Mouse (Mus musculus): ENCODE data around the gene Mast4. TPM values are rescaled to one million over a fixed set of nuclear protein-coding genes. Genes with fewer than 3 reads are reported as not detected.

Mast4 gene
- total and polyA plus RNA-seq, 3 experiments: 0.04 to 1.1 (median 0.23) TPM

- Histone ChIP-seq H3K36me3 (replicated peaks) (no peaks in the 10 kb centered on the region), H3K4me1 (ENCODE audit: insufficient read depth, low read depth, low read length) (no peaks in the 10 kb centered on the region), H3K4me3 (ENCODE audit: low read depth, low read length) (no peak overlapping the region; the same call in 1 of the 2 replicates), H3K27me3 (ENCODE audit: insufficient read depth, low read length) (no peaks in the 10 kb centered on the region; the same call in 1 of the 2 replicates), H3K9me3 (replicated peaks) (peaks cover 15% of the 10 kb centered on the region)
- ATAC-seq (ENCODE audit: extremely low read depth, insufficient number of reproducible peaks, low FRiP score, poor library complexity, severe bottlenecking) (no peak), DNase-seq (ENCODE audit: low spot score) (no peak)
- TF ChIP-seq CTCF (IDR thresholded peaks at IDR 0.05; ENCODE audit: low read depth, low read length) (no peak), GATA1 (IDR thresholded peaks at IDR 0.05; ENCODE audit: borderline replicate concordance, low read length) (no peak), TAL1 (conservative IDR thresholded peaks at IDR 0.05; ENCODE audit: low read depth, low read length) (no peak), POLR2AphosphoS5 (IDR thresholded peaks at IDR 0.05; ENCODE audit: insufficient replicate concordance, low read depth, low read length) (no peak), GATA2 (IDR thresholded peaks at IDR 0.05; ENCODE audit: borderline replicate concordance, low read depth, low read length) (no peak)
Observed at GRCm38 (mm10) chr13:103333601-103334391, 501 bp downstream of the Mast4 start.

GRCm38 (mm10) chr13:103333153-103333552 lies 1.1 kb downstream of the Mast4 start:
- no peaks in the 10 kb centered on the region; the same call in 1 of the 2 replicates for H3K27me3 ChIP-seq (ENCODE audit: insufficient read depth, low read length)
- TF ChIP-seq CTCF (IDR thresholded peaks at IDR 0.05; ENCODE audit: low read depth, low read length): no peak
- TF ChIP-seq POLR2AphosphoS5 (IDR thresholded peaks at IDR 0.05; ENCODE audit: insufficient replicate concordance, low read depth, low read length): no peak
- TF ChIP-seq GATA1 (IDR thresholded peaks at IDR 0.05; ENCODE audit: borderline replicate concordance, low read length): no peak
- TF ChIP-seq GATA2 (IDR thresholded peaks at IDR 0.05; ENCODE audit: borderline replicate concordance, low read depth, low read length): no peak
- TF ChIP-seq TAL1 (conservative IDR thresholded peaks at IDR 0.05; ENCODE audit: low read depth, low read length): no peak
- no peak overlapping the region for H3K4me3 ChIP-seq (ENCODE audit: low read depth, low read length)
- ATAC-seq (ENCODE audit: extremely low read depth, insufficient number of reproducible peaks, low FRiP score, poor library complexity, severe bottlenecking) (no peak), DNase-seq (ENCODE audit: low spot score) (no peak)
- H3K36me3 ChIP-seq (replicated peaks): no peaks in the 10 kb centered on the region
- no peaks in the 10 kb centered on the region for H3K4me1 ChIP-seq (ENCODE audit: insufficient read depth, low read depth, low read length)
- H3K9me3 ChIP-seq (replicated peaks): peaks cover 15% of the 10 kb centered on the region

GRCm38 (mm10) chr13:103332731-103333130 lies 1.6 kb downstream of the Mast4 start:
- DNase-seq (ENCODE audit: low spot score): no peak
- no peak for ATAC-seq (ENCODE audit: extremely low read depth, insufficient number of reproducible peaks, low FRiP score, poor library complexity, severe bottlenecking)
- Histone ChIP-seq H3K4me1 (ENCODE audit: insufficient read depth, low read depth, low read length) (no peaks in the 10 kb centered on the region), H3K27me3 (ENCODE audit: insufficient read depth, low read length) (no peaks in the 10 kb centered on the region; the same call in 1 of the 2 replicates), H3K9me3 (replicated peaks) (peaks cover 15% of the 10 kb centered on the region), H3K36me3 (replicated peaks) (no peaks in the 10 kb centered on the region), H3K4me3 (ENCODE audit: low read depth, low read length) (no peak overlapping the region)
- no peak for TF ChIP-seq GATA2 (IDR thresholded peaks at IDR 0.05; ENCODE audit: borderline replicate concordance, low read depth, low read length)
- no peak for TF ChIP-seq CTCF (IDR thresholded peaks at IDR 0.05; ENCODE audit: low read depth, low read length)

- no peak for TF ChIP-seq CTCF (IDR thresholded peaks at IDR 0.05; ENCODE audit: low read depth, low read length)
- TF ChIP-seq POLR2AphosphoS5 (IDR thresholded peaks at IDR 0.05; ENCODE audit: insufficient replicate concordance, low read depth, low read length): no peak
- no peak for TF ChIP-seq GATA2 (IDR thresholded peaks at IDR 0.05; ENCODE audit: borderline replicate concordance, low read depth, low read length)
- TF ChIP-seq GATA1 (IDR thresholded peaks at IDR 0.05; ENCODE audit: borderline replicate concordance, low read length): no peak
- no peak for TF ChIP-seq TAL1 (conservative IDR thresholded peaks at IDR 0.05; ENCODE audit: low read depth, low read length)
- peaks cover 15% of the 10 kb centered on the region for H3K9me3 ChIP-seq (replicated peaks)
- H3K4me3 ChIP-seq (ENCODE audit: low read depth, low read length): no peak overlapping the region
- no peaks in the 10 kb centered on the region for H3K4me1 ChIP-seq (ENCODE audit: insufficient read depth, low read depth, low read length)
- no peak for ATAC-seq (ENCODE audit: extremely low read depth, insufficient number of reproducible peaks, low FRiP score, poor library complexity, severe bottlenecking)
- H3K36me3 ChIP-seq (replicated peaks): no peaks in the 10 kb centered on the region
- no peak for DNase-seq (ENCODE audit: low spot score)
- H3K27me3 ChIP-seq (ENCODE audit: insufficient read depth, low read length): no peaks in the 10 kb centered on the region; the same call in 1 of the 2 replicates
Observed at GRCm38 (mm10) chr13:103331096-103331495, 3.2 kb downstream of the Mast4 start.

GRCm38 (mm10) chr13:103328299-103328698 lies 6.0 kb downstream of the Mast4 start:
- H3K9me3 ChIP-seq (replicated peaks): no peaks in the 10 kb centered on the region
- DNase-seq (ENCODE audit: low spot score): no peak
- no peaks in the 10 kb centered on the region; the same call in 1 of the 2 replicates for H3K27me3 ChIP-seq (ENCODE audit: insufficient read depth, low read length)
- H3K36me3 ChIP-seq (replicated peaks): no peaks in the 10 kb centered on the region
- TF ChIP-seq POLR2AphosphoS5 (IDR thresholded peaks at IDR 0.05; ENCODE audit: insufficient replicate concordance, low read depth, low read length) (no peak), CTCF (IDR thresholded peaks at IDR 0.05; ENCODE audit: low read depth, low read length) (no peak), GATA2 (IDR thresholded peaks at IDR 0.05; ENCODE audit: borderline replicate concordance, low read depth, low read length) (no peak), TAL1 (conservative IDR thresholded peaks at IDR 0.05; ENCODE audit: low read depth, low read length) (no peak), GATA1 (IDR thresholded peaks at IDR 0.05; ENCODE audit: borderline replicate concordance, low read length) (no peak)
- H3K4me1 ChIP-seq (ENCODE audit: insufficient read depth, low read depth, low read length): no peaks in the 10 kb centered on the region
- no peak overlapping the region for H3K4me3 ChIP-seq (ENCODE audit: low read depth, low read length)
- no peak for ATAC-seq (ENCODE audit: extremely low read depth, insufficient number of reproducible peaks, low FRiP score, poor library complexity, severe bottlenecking)

GRCm38 (mm10) chr13:103327843-103328242 lies 6.5 kb downstream of the Mast4 start:
- ATAC-seq (ENCODE audit: extremely low read depth, insufficient number of reproducible peaks, low FRiP score, poor library complexity, severe bottlenecking) (no peak), DNase-seq (ENCODE audit: low spot score) (no peak)
- no peaks in the 10 kb centered on the region for H3K4me1 ChIP-seq (ENCODE audit: insufficient read depth, low read depth, low read length)
- H3K4me3 ChIP-seq (ENCODE audit: low read depth, low read length): no peak overlapping the region
- no peaks in the 10 kb centered on the region; the same call in 1 of the 2 replicates for H3K27me3 ChIP-seq (ENCODE audit: insufficient read depth, low read length)
- no peak for TF ChIP-seq POLR2AphosphoS5 (IDR thresholded peaks at IDR 0.05; ENCODE audit: insufficient replicate concordance, low read depth, low read length)
- no peak for TF ChIP-seq GATA1 (IDR thresholded peaks at IDR 0.05; ENCODE audit: borderline replicate concordance, low read length)
- no peak for TF ChIP-seq CTCF (IDR thresholded peaks at IDR 0.05; ENCODE audit: low read depth, low read length)
- no peak for TF ChIP-seq GATA2 (IDR thresholded peaks at IDR 0.05; ENCODE audit: borderline replicate concordance, low read depth, low read length)
- TF ChIP-seq TAL1 (conservative IDR thresholded peaks at IDR 0.05; ENCODE audit: low read depth, low read length): no peak
- no peaks in the 10 kb centered on the region for H3K9me3 ChIP-seq (replicated peaks)
- no peaks in the 10 kb centered on the region for H3K36me3 ChIP-seq (replicated peaks)

All from G1E (cell line).